Mouse (Mus musculus): Measurements from ENCODE around the gene Fars2. TPM values are rescaled to one million over a fixed set of nuclear protein-coding genes. Genes with fewer than 3 reads are reported as not detected.

The Fars2 gene
- polyA plus RNA-seq, 1 experiment from 2014 or later = 30.0 TPM

GRCm38 (mm10) chr13:36493294-36493693, 376.1 kb downstream of the Fars2 start:
- WGBS = 67% methylated on average over 2 of the region's 2 CpGs
- H3K9ac ChIP-seq = no peak overlapping the region
- no peak for ATAC-seq (ENCODE audit: low FRiP score)
- no peaks in the 10 kb centered on the region for H3K9me3 ChIP-seq
- H3K27me3 ChIP-seq = no peaks in the 10 kb centered on the region
- no peak overlapping the region for H3K4me2 ChIP-seq
- H3K27ac ChIP-seq = no peak overlapping the region
- no peaks in the 10 kb centered on the region for H3K36me3 ChIP-seq (replicated peaks)
- peaks cover 6% of the 10 kb centered on the region; the same call in 1 of the 2 replicates for H3K4me1 ChIP-seq
- no peak overlapping the region for H3K4me3 ChIP-seq (replicated peaks)

GRCm38 (mm10) chr13:36493762-36494161, 376.6 kb downstream of the Fars2 start:
- 90% methylated on average over 7 of the region's 7 CpGs for WGBS
- Histone ChIP-seq H3K4me2 (no peak overlapping the region), H3K4me3 (replicated peaks) (no peak overlapping the region), H3K27me3 (no peaks in the 10 kb centered on the region), H3K36me3 (replicated peaks) (no peaks in the 10 kb centered on the region), H3K4me1 (peaks cover 6% of the 10 kb centered on the region; the same call in 1 of the 2 replicates), H3K27ac (no peak overlapping the region), H3K9ac (no peak overlapping the region), H3K9me3 (no peaks in the 10 kb centered on the region)
- no peak for ATAC-seq (ENCODE audit: low FRiP score)

GRCm38 (mm10) chr13:36495980-36496379, 378.8 kb downstream of the Fars2 start:
- Histone ChIP-seq H3K27me3 (no peaks in the 10 kb centered on the region), H3K4me2 (no peak overlapping the region), H3K9ac (no peak overlapping the region), H3K4me3 (replicated peaks) (no peak overlapping the region), H3K9me3 (no peaks in the 10 kb centered on the region), H3K4me1 (no peaks in the 10 kb centered on the region), H3K27ac (no peak overlapping the region), H3K36me3 (replicated peaks) (no peaks in the 10 kb centered on the region)
- WGBS = 93% methylated on average over 2 of the region's 2 CpGs
- ATAC-seq (ENCODE audit: low FRiP score) = no peak

- 84% methylated on average over 4 of the region's 4 CpGs for WGBS
- no peak overlapping the region for H3K4me2 ChIP-seq
- ATAC-seq (ENCODE audit: low FRiP score) = no peak
Measured at GRCm38 (mm10) chr13:36497346-36497745, 380.1 kb downstream of the Fars2 start.

GRCm38 (mm10) chr13:36500370-36500905, 383.2 kb downstream of the Fars2 start:
- Histone ChIP-seq H3K9ac (no peak overlapping the region), H3K36me3 (replicated peaks) (no peaks in the 10 kb centered on the region), H3K9me3 (no peaks in the 10 kb centered on the region), H3K4me1 (no peaks in the 10 kb centered on the region), H3K27me3 (no peaks in the 10 kb centered on the region), H3K4me2 (no peak overlapping the region), H3K27ac (no peak overlapping the region), H3K4me3 (replicated peaks) (no peak overlapping the region)
- ATAC-seq (ENCODE audit: low FRiP score) = 0 out of 2 replicates have a peak, but pooled peaks have one; percentile 23
- WGBS = 66% methylated on average over 4 of the region's 4 CpGs

More at GRCm38 (mm10) chr13:36497346-36497745, 380.1 kb downstream of the Fars2 start:
- no peak overlapping the region for H3K9ac ChIP-seq
- no peaks in the 10 kb centered on the region for H3K27me3 ChIP-seq
- H3K27ac ChIP-seq = no peak overlapping the region
- H3K4me3 ChIP-seq (replicated peaks) = no peak overlapping the region
- H3K36me3 ChIP-seq (replicated peaks) = no peaks in the 10 kb centered on the region
- no peaks in the 10 kb centered on the region for H3K4me1 ChIP-seq
- H3K9me3 ChIP-seq = no peaks in the 10 kb centered on the region

GRCm38 (mm10) chr13:36503551-36503950, 386.3 kb downstream of the Fars2 start:
- no peak overlapping the region for H3K9ac ChIP-seq
- H3K9me3 ChIP-seq = no peaks in the 10 kb centered on the region
- no peaks in the 10 kb centered on the region for H3K36me3 ChIP-seq (replicated peaks)
- H3K27ac ChIP-seq = no peak overlapping the region
- WGBS = 91% methylated on average over 3 of the region's 3 CpGs
- no peaks in the 10 kb centered on the region for H3K27me3 ChIP-seq
- ATAC-seq (ENCODE audit: low FRiP score) = no peak
- H3K4me3 ChIP-seq (replicated peaks) = no peak overlapping the region
- H3K4me2 ChIP-seq = no peak overlapping the region
- H3K4me1 ChIP-seq = no peaks in the 10 kb centered on the region

- H3K4me3 ChIP-seq (replicated peaks) = no peak overlapping the region
- H3K4me1 ChIP-seq = no peaks in the 10 kb centered on the region
- H3K36me3 ChIP-seq (replicated peaks) = no peaks in the 10 kb centered on the region
- no peak overlapping the region for H3K9ac ChIP-seq
- no peaks in the 10 kb centered on the region for H3K27me3 ChIP-seq
- no peak for ATAC-seq (ENCODE audit: low FRiP score)
- no peak overlapping the region for H3K27ac ChIP-seq
- no peaks in the 10 kb centered on the region for H3K9me3 ChIP-seq
- no peak overlapping the region for H3K4me2 ChIP-seq
- WGBS = 88% methylated on average over 7 of the region's 7 CpGs
Measured at GRCm38 (mm10) chr13:36503991-36504390, 386.8 kb downstream of the Fars2 start.

GRCm38 (mm10) chr13:36505730-36506129, 388.5 kb downstream of the Fars2 start:
- 93% methylated on average over 6 of the region's 6 CpGs for WGBS
- H3K9ac ChIP-seq = no peak overlapping the region
- H3K4me2 ChIP-seq = no peak overlapping the region
- H3K27ac ChIP-seq = no peak overlapping the region
- ATAC-seq (ENCODE audit: low FRiP score) = no peak
- no peaks in the 10 kb centered on the region for H3K27me3 ChIP-seq
- H3K4me1 ChIP-seq = no peaks in the 10 kb centered on the region
- no peaks in the 10 kb centered on the region for H3K36me3 ChIP-seq (replicated peaks)
- H3K9me3 ChIP-seq = no peaks in the 10 kb centered on the region
- H3K4me3 ChIP-seq (replicated peaks) = no peak overlapping the region

GRCm38 (mm10) chr13:36506315-36506714, 389.1 kb downstream of the Fars2 start:
- H3K9me3 ChIP-seq = no peaks in the 10 kb centered on the region
- H3K4me3 ChIP-seq (replicated peaks) = no peak overlapping the region
- no peaks in the 10 kb centered on the region for H3K27me3 ChIP-seq
- H3K4me1 ChIP-seq = no peaks in the 10 kb centered on the region
- H3K27ac ChIP-seq = no peak overlapping the region
- H3K36me3 ChIP-seq (replicated peaks) = no peaks in the 10 kb centered on the region
- H3K4me2 ChIP-seq = no peak overlapping the region
- H3K9ac ChIP-seq = no peak overlapping the region
- ATAC-seq (ENCODE audit: low FRiP score) = no peak
- WGBS = 84% methylated on average over 5 of the region's 5 CpGs

- Histone ChIP-seq H3K36me3 (replicated peaks) (no peaks in the 10 kb centered on the region), H3K4me3 (replicated peaks) (no peak overlapping the region), H3K27ac (no peak overlapping the region), H3K9ac (no peak overlapping the region), H3K4me1 (no peaks in the 10 kb centered on the region), H3K4me2 (no peak overlapping the region), H3K27me3 (no peaks in the 10 kb centered on the region), H3K9me3 (no peaks in the 10 kb centered on the region)
- WGBS = 68% methylated on average over 2 of the region's 2 CpGs
- ATAC-seq (ENCODE audit: low FRiP score) = no peak
Measured at GRCm38 (mm10) chr13:36510161-36510560, 392.9 kb downstream of the Fars2 start.

- H3K27me3 ChIP-seq = no peaks in the 10 kb centered on the region
- H3K4me1 ChIP-seq = peaks cover 8% of the 10 kb centered on the region
- H3K4me2 ChIP-seq = no peak overlapping the region
- no peak overlapping the region for H3K27ac ChIP-seq
- no peak overlapping the region for H3K4me3 ChIP-seq (replicated peaks)
- no peaks in the 10 kb centered on the region for H3K9me3 ChIP-seq
- 74% methylated on average over 1 of the region's 1 CpGs for WGBS
- no peak for ATAC-seq (ENCODE audit: low FRiP score)
- no peak overlapping the region for H3K9ac ChIP-seq
- no peaks in the 10 kb centered on the region for H3K36me3 ChIP-seq (replicated peaks)
Measured at GRCm38 (mm10) chr13:36513126-36513525, 395.9 kb downstream of the Fars2 start.

- Histone ChIP-seq H3K27me3 (no peaks in the 10 kb centered on the region), H3K9ac (no peak overlapping the region), H3K4me1 (peaks cover 12% of the 10 kb centered on the region), H3K36me3 (replicated peaks) (no peaks in the 10 kb centered on the region), H3K4me2 (no peak overlapping the region), H3K4me3 (replicated peaks) (no peak overlapping the region), H3K27ac (no peak overlapping the region), H3K9me3 (no peaks in the 10 kb centered on the region)
- ATAC-seq (ENCODE audit: low FRiP score) = peak; percentile 79; the same call in 1 of the 2 replicates
- WGBS = 37% methylated on average over 9 of the region's 9 CpGs
Measured at GRCm38 (mm10) chr13:36518144-36518571, 400.9 kb downstream of the Fars2 start.

GRCm38 (mm10) chr13:36527761-36528160, 410.5 kb downstream of the Fars2 start:
- Histone ChIP-seq H3K27me3 (no peaks in the 10 kb centered on the region), H3K9me3 (no peaks in the 10 kb centered on the region), H3K9ac (no peak overlapping the region), H3K4me3 (replicated peaks) (no peak overlapping the region), H3K4me1 (peaks cover 7% of the 10 kb centered on the region; the same call in 1 of the 2 replicates), H3K36me3 (replicated peaks) (no peaks in the 10 kb centered on the region), H3K27ac (no peak overlapping the region), H3K4me2 (no peak overlapping the region)
- WGBS = 91% methylated on average over 4 of the region's 4 CpGs
- ATAC-seq (ENCODE audit: low FRiP score) = no peak
